Mouse (Mus musculus): ENCODE results near the gene Gm5141. TPM values are rescaled to one million over a fixed set of nuclear protein-coding genes. Genes with fewer than 3 reads are reported as not detected.

Gm5141 gene
- 2.7 and 3.8 TPM in 2 replicates for polyA plus RNA-seq (2021; fragmentation: Nextera tagmentation)
- long read RNA-seq, experiment 1, transcript Gm5141-202 (4 exons, 3,279 nt): major isoform, 5 of 8 reads
- long read RNA-seq, experiment 1, partial matches to known transcripts: 0 of 8 reads
- long read RNA-seq, experiment 1, other reads (novel, unspliced or antisense): 2 of 8 reads
- long read RNA-seq, experiment 2, transcript Gm5141-202 (4 exons, 3,279 nt): major isoform, 20 of 25 reads
- long read RNA-seq, experiment 2, partial matches to known transcripts: 2 of 25 reads
- long read RNA-seq, experiment 2, other reads (novel, unspliced or antisense): 1 of 25 reads

DNA sequence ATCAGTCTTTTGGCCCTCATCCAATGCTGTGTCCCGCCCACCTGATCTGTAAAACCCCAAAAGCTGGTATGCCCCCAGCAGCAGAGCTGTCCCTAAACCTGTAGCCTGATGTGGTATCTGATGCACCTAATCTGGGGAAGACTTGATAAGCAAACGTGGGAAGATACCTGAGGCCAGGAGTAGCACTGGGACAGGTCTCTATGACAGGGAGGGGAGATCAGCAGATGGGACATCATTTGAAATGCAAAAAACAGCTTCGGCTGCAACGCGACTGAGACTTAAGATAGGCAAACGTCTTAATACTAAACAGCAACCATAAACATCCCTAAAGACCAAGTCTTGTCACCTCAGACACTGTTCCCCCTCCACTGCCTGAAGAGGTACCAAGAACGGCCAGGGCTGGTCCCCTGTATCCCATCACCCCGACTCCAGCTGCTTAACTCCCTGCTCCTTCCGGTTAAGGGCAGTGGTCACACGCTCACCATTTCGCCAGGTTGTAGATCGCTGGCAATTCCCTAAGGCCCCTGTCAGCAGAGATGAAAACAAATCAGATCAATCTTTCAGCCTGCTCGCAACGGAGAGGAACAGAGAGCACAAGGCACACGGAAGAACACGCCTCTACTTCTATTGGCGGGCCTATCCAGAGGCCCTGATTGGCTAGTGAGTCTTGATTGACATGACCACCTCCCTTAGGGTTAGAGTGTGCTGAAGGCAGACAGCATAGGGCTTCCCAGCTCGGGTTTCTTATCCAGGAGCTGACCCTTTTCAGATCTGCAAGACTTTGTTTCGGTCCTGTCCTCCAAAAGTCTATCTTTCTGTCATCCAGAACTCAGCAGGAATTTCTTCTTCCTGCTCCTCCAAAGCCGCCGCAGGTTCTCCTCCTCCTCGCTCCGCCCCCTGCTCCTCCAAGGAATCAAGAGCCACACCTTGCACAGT, at the start of gene Gm5141:
TSS of gene Gm5141 (minus strand) at position 610 of the 936 bp plus-strand sequence.

GRCm38 (mm10) chr13:62760432-62761415, 24.9 kb downstream of the Gm5141 start, which contains the start of gene Platr25:
Gene Platr25 (minus strand): TSS chr13:62760709.

Small RNA genes lying within 50 kb of the gene (microRNA-seq; reads per million reads assigned to microRNA genes)
- gene Gm24588 (not detected), gene Mir713 (not detected)

Other genes with a start within 250 kb of the Gm5141 start
- gene Zfp935, start 227.3 kb downstream of the Gm5141 start, polyA plus RNA-seq (2021; fragmentation: Nextera tagmentation): not detected in 2 replicates
- gene Zfp934, start 214.6 kb downstream of the Gm5141 start, polyA plus RNA-seq (2021; fragmentation: Nextera tagmentation): 6.4 and 6.7 TPM in 2 replicates
- gene 6720489N17Rik, start 161.6 kb downstream of the Gm5141 start, polyA plus RNA-seq (2021; fragmentation: Nextera tagmentation): 3.0 and 5.7 TPM in 2 replicates
- gene Platr25, start 25.1 kb downstream of the Gm5141 start, polyA plus RNA-seq (2021; fragmentation: Nextera tagmentation): 13.5 and 13.8 TPM in 2 replicates
- gene Fbp2, start 72.6 kb upstream of the Gm5141 start, polyA plus RNA-seq (2021; fragmentation: Nextera tagmentation): 0.10 TPM in 1 of 2 replicates, not detected in the other
- 0.19 and 0.45 TPM in 2 replicates for gene Fbp1, start 102.5 kb upstream of the Gm5141 start, polyA plus RNA-seq (2021; fragmentation: Nextera tagmentation)
- 27.1 and 31.2 TPM in 2 replicates for gene 2010111I01Rik, start 179.1 kb upstream of the Gm5141 start, polyA plus RNA-seq (2021; fragmentation: Nextera tagmentation)